Mouse (Mus musculus): ENCODE measurements at regions not wholly inside any gene's neighbourhood (a gene's known extent, or its start where the extent isn't known, plus 50 kb on each side); places are given as distances from the start of the nearest gene placed in this dataset.

DNA sequence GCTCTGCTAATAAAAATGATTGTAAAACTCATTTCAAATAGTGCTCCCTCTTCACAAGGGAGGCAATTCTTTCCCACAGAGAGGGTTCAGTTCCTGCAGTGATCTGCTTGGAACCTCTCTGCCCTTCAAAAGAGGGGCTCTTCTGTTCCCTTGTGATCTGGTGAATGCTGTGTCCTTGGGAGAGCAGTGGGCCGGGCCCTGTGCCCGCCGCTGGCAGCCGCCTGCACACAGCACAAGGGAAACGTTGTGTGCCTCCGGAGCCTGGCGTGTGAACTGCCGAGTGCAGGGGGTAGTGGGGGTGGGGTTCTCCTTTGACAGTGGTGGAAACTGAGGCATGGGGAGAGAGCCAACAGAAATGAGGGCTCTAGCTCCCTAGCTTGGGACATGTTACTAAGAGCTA, 54.4 kb upstream of the Csrp1 start:
- no peak for ATAC-seq
- in situ Hi-C loops (cut with MboI; ENCODE audit: low pct_unique_long_range_greater_than_20kb): no loop called here
- TF ChIP-seq CTCF (IDR thresholded peaks at IDR 0.05): no peak
- CTCF ChIA-PET: interaction anchor here (1.3 to 9.3 kb wide), 2 partner anchors 34 to 120 kb away, joined by 4 to 90 read pairs; no protein-coding TSS in a partner anchor
- no peaks in the 10 kb centered on the region for H3K27me3 ChIP-seq
- POLR2A ChIA-PET: no interaction called here
- DNase-seq (ENCODE audit: low read depth, low spot score): no peak

DNA sequence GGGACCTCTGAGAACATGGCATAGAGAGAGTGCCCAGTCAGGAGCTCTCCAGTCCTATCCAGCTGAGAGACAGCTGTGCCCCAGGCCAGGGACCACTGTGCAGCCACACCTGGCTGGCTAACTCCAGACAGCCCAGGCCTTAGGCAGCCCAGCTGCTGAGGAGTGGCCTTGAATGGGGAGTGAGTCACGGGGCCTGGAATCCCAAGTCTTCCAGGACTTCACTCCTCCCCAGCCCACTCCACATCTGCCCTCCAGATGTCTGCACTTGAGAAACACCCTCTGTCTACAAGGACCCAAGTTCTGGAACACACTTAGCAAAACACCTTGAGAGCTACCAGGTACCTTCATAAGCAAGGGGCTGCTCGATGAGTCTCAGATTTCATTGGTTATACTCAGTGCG, 51.5 kb upstream of the Csrp1 start:
- no peaks in the 10 kb centered on the region for H3K27me3 ChIP-seq
- no peak for DNase-seq (ENCODE audit: low read depth, low spot score)
- ATAC-seq: peak; percentile 20
- TF ChIP-seq CTCF (IDR thresholded peaks at IDR 0.05): no peak
- in situ Hi-C loops (cut with MboI; ENCODE audit: low pct_unique_long_range_greater_than_20kb): no loop called here
- ChIA-PET POLR2A (interaction anchor here (0.6 to 1.5 kb wide), 2 partner anchors 31 to 68 kb away, joined by 3 read pairs; no protein-coding TSS in a partner anchor), CTCF (interaction anchor here (0.9 to 9.3 kb wide), 3 partner anchors 11 to 123 kb away, joined by 3 to 90 read pairs (median 4); no protein-coding TSS in a partner anchor)

DNA sequence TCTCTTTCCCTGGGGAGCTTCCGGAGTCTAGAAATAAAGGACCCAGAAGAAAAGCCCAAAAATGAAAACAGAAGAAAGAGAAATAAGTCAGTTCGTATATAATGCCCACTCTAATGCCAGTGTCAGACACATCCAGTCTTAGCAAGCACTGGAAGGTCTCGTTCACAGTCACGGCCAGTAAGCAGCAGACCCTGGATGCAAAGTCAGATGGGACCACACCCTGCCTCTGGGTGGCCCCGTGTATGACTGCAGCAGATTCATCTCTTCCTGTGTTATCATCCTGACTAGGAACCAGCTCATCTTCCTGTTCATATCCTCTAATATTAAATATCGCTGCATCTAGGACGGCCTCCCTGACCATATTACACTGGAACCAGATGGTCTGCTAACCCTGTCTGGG, 50.9 kb upstream of the Csrp1 start:
- no peaks in the 10 kb centered on the region for H3K27me3 ChIP-seq
- TF ChIP-seq CTCF (IDR thresholded peaks at IDR 0.05): no peak
- POLR2A ChIA-PET: interaction anchor here (1.3 to 1.5 kb wide), 2 partner anchors 29 to 32 kb away, joined by 3 to 4 read pairs; no protein-coding TSS in a partner anchor
- CTCF ChIA-PET: interaction anchor here (0.9 to 9.3 kb wide), 3 partner anchors 11 to 123 kb away, joined by 3 to 90 read pairs (median 4); no protein-coding TSS in a partner anchor
- DNase-seq (ENCODE audit: low read depth, low spot score) (no peak), ATAC-seq (no peak)
- in situ Hi-C loops (cut with MboI; ENCODE audit: low pct_unique_long_range_greater_than_20kb): no loop called here

DNA sequence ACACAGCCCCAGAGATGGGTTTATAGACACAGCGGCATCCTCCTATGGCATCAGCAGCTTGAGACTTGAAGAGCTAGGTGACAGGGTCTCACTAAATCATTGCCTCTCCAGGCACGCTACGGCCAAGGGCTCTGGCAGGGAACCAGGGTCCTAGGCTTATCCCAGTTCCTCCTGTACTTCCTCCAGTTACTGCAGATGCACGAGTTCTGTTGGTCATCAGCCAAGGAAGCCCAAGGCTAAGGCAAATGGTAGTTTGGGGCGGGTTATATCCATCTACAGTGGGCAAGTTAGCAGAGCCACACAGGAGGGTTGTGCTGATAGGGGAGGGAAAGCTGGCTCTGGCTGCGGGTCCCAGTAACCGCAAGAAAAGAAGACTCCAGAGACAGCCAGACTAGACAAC, 50.1 kb upstream of the Csrp1 start:
- in situ Hi-C loops (cut with MboI; ENCODE audit: low pct_unique_long_range_greater_than_20kb): loop anchor here (5.0 to 10.0 kb wide), 2 partner anchors 123 to 215 kb away; no protein-coding TSS in a partner anchor
- POLR2A ChIA-PET: interaction anchor here (0.6 to 1.3 kb wide), 3 partner anchors 29 to 123 kb away, joined by 3 to 4 read pairs (median 3); no protein-coding TSS in a partner anchor
- H3K27me3 ChIP-seq: no peaks in the 10 kb centered on the region
- TF ChIP-seq CTCF (IDR thresholded peaks at IDR 0.05): no peak
- DNase-seq (ENCODE audit: low read depth, low spot score): no peak
- CTCF ChIA-PET: interaction anchor here (1.0 to 9.3 kb wide), 15 partner anchors 8 to 227 kb away, joined by 3 to 90 read pairs (median 4); no protein-coding TSS in a partner anchor
- ATAC-seq: no peak

Data from Patski (cell line).